Mouse (Mus musculus) testis, adult 2 months (tissue): Measurements from ENCODE around the gene E130308A19Rik. TPM values are rescaled to one million over a fixed set of nuclear protein-coding genes. Genes with fewer than 3 reads are reported as not detected.

ENCODE experiments used
- H3K27ac ChIP-seq: fragments of 200-500 bp; 2 replicates; pipeline ENCODE4 v1.5.1; 2012; ENCODE audit warnings: low read depth, low read length; ENCODE audit not compliant: control insufficient read depth, insufficient read depth
- H3K27me3 ChIP-seq: fragments of 200-500 bp; 2 replicates; pipeline ENCODE4 v1.6.1; 2012; ENCODE audit warnings: mild to moderate bottlenecking, low read length, moderate library complexity; ENCODE audit not compliant: control insufficient read depth, insufficient read depth
- H3K36me3 ChIP-seq: fragments of 200-500 bp; 2 replicates; pipeline ENCODE4 v1.6.1; 2012; ENCODE audit warnings: mild to moderate bottlenecking, low read length; ENCODE audit not compliant: control insufficient read depth, insufficient read depth
- H3K4me1 ChIP-seq: fragments of 200-500 bp; 2 replicates; pipeline ENCODE4 v1.6.1; 2012; ENCODE audit warnings: low read length; ENCODE audit not compliant: control insufficient read depth, insufficient read depth
- H3K4me3 ChIP-seq: fragments of 200-500 bp; 2 replicates; pipeline ENCODE4 v1.5.1; 2012; ENCODE audit warnings: low read depth, mild to moderate bottlenecking, low read length, moderate library complexity, mixed read lengths; ENCODE audit not compliant: control insufficient read depth
- CTCF ChIP-seq: fragments of 200-500 bp; IDR thresholded peaks from 2 replicates; pipeline ENCODE4 v1.5.1; 2012; ENCODE audit warnings: low read depth, mild to moderate bottlenecking, inconsistent platforms, low read length, moderate library complexity; ENCODE audit not compliant: control insufficient read depth, insufficient read depth, insufficient replicate concordance
- POLR2A ChIP-seq: fragments of 200-500 bp; IDR thresholded peaks from 2 replicates; pipeline ENCODE4 v1.6.1; 2012; ENCODE audit warnings: low read depth, mild to moderate bottlenecking, inconsistent platforms, low read length, moderate library complexity; ENCODE audit not compliant: control insufficient read depth
- polyA plus RNA-seq: library from polyadenylated mRNA; depleted of rRNA; stranded (reverse); fragments of >200 nt; gene quantifications from 2 replicates; pipeline ENCODE4 v1.2.3, GENCODE M21; 2012

The E130308A19Rik gene
- polyA plus RNA-seq, 1 experiment, result 6.7 TPM

DNA sequence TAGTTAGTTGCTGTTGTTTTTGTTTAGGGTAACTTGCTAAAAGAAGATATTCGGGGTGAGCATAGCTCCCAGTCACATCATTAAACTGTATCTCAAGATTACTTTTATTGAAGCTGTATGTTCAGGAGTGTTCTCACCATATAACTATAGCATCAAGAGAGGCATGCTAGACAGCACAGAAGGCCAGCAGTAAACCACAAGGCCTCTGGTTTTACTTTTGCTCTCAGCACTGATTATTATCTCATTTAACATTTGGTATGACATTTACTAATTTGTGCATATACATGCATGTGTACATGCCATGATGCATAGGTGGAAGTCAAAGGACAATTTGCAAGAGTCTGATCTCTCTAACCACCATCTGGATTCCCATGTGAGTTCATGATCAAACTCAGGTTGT is 43.1 kb downstream of the E130308A19Rik start:
- Histone ChIP-seq H3K27me3 (no peaks in the 10 kb centered on the region), H3K4me1 (no peaks in the 10 kb centered on the region), H3K27ac (no peak overlapping the region), H3K4me3 (no peak overlapping the region), H3K36me3 (no peaks in the 10 kb centered on the region)
- TF ChIP-seq CTCF (no peak), POLR2A (no peak)

DNA sequence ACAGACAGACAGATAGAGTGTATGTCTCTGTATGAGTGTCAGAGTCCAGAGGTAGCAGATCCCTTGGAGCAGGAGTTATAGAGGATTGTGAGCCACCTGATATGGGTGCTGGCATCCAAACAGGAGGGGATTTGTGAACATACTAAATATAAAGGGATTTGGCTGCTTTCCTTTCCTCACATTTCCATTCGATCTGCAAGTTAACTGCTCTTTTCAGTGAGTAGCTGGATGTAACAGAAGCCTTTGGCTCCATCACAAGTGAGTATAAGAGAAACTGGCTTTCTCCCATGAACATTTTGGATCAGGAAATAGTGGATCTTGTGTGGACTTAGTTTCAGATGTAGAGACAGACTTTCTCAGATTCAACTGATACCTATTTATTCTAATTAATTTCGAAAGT is 44.0 kb downstream of the E130308A19Rik start:
- no peaks in the 10 kb centered on the region for H3K27me3 ChIP-seq
- H3K4me3 ChIP-seq, result no peak overlapping the region
- TF ChIP-seq POLR2A (no peak), CTCF (no peak)
- H3K4me1 ChIP-seq, result no peaks in the 10 kb centered on the region
- no peaks in the 10 kb centered on the region for H3K36me3 ChIP-seq
- H3K27ac ChIP-seq, result no peak overlapping the region

DNA sequence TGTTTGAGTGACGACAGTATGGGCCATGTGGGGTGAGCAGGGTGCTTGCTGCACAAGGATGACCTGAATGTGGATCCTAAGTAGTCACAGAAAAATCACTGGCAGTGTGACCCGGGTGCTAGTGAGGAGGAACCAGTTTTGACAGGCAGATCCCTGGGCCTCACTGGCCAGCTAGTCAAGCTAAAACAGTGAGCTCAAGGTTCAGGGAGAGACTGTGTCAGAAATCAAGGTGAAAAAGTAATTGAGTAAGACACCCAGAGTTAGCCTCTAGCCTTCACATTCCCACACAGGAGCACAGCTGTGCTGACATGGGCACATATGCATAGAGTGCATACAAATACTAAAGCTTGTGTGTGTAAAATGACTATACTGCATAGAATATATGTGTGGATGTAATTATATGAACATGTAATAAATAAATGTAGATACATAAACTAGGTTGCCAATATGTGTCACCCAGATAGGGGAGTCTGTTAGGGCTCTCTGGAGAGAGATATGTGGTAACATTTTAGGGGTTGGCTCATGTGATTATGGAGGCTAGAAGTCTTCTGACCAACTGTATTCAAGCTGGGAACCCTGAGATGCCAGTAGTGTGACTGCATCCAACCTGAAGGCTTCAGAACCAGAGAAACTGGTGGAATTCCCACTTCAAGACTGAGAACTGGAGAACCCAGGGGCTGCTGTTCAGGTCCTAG is 47.6 kb downstream of the E130308A19Rik start:
- Histone ChIP-seq H3K36me3 (no peaks in the 10 kb centered on the region), H3K4me3 (no peak overlapping the region), H3K27me3 (no peaks in the 10 kb centered on the region), H3K4me1 (no peaks in the 10 kb centered on the region), H3K27ac (no peak overlapping the region)
- TF ChIP-seq POLR2A (no peak), CTCF (no peak)

DNA sequence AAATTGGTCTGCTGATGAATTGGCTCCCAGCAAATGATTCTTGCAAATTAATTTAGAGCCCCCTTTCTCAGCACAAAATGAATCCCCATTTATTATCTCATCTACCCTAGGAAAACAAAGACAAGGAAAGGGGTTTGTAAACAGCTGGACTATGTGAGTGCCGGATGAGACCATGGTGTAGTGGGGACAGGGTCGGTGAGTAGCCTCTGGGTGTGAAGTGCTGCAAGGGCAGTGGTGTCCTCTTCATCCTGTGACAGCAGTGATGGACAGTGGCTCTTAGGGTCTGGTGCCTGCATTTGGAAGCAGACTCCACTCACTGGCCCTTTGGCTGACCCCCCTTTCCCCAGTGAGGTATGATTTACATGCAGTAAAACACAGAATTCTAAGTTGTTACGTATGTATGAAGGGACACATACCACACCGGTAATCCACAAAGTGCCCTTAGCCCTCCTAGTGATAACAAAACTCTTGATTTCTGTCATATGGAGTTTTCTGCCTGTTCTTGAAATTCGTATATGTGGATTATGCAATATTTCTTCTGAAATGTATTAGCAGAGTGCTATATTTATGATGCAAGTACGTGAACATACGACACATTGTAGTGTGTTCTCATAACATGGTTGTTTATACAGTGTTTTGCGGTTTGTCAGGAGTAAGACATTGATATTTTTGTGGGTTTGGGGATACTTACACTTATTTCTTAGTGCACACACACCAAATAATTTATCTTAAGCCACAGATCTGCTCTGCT is 49.1 kb downstream of the E130308A19Rik start:
- no peaks in the 10 kb centered on the region for H3K36me3 ChIP-seq
- H3K4me1 ChIP-seq, result no peaks in the 10 kb centered on the region
- no peak overlapping the region for H3K27ac ChIP-seq
- TF ChIP-seq CTCF (no peak), POLR2A (no peak)
- no peak overlapping the region for H3K4me3 ChIP-seq
- H3K27me3 ChIP-seq, result no peaks in the 10 kb centered on the region

DNA sequence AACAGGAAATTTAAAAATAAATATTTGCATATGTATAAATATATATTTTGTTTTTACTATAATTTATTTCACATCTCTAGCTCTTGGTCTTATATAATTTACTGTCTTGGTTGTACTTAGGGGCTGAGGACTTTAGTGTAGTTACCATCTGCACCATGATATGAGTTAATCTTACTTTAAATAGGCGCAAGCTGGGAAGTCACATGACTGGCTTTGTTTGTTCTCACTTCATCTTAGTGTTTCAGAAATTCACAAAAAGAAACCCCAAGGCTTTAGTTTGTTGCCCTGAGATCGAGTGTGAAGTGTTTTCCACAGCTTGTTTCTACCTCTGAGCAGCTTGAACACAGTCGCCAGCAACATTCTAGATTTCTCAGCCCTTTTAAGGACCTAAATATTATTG is 49.7 kb downstream of the E130308A19Rik start:
- TF ChIP-seq POLR2A (no peak), CTCF (no peak)
- no peaks in the 10 kb centered on the region for H3K27me3 ChIP-seq
- H3K4me1 ChIP-seq, result no peaks in the 10 kb centered on the region
- no peaks in the 10 kb centered on the region for H3K36me3 ChIP-seq
- H3K4me3 ChIP-seq, result no peak overlapping the region
- H3K27ac ChIP-seq, result no peak overlapping the region

DNA sequence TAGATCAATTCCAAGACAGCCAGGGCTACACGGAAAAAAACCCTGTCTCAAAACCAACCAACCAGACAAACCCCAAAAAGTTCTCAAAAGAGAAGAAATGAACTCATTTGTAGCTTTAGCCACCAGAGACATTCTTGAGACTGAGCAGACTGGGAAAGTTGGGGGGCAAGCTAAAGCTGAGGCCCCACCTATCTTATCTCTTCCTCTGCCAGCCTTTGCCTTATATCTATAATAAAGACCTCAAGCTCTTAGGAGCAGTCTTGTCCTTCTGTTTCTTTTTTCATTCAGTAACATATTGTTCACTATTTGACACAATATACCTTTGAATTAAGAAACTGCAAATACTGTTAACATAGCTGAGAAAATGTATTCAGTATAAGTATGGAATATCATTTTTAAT is 55.4 kb downstream of the E130308A19Rik start:
- no peak overlapping the region for H3K4me3 ChIP-seq
- H3K36me3 ChIP-seq, result no peaks in the 10 kb centered on the region
- no peaks in the 10 kb centered on the region for H3K4me1 ChIP-seq
- TF ChIP-seq POLR2A (no peak), CTCF (no peak)
- H3K27me3 ChIP-seq, result no peaks in the 10 kb centered on the region
- no peak overlapping the region for H3K27ac ChIP-seq

DNA sequence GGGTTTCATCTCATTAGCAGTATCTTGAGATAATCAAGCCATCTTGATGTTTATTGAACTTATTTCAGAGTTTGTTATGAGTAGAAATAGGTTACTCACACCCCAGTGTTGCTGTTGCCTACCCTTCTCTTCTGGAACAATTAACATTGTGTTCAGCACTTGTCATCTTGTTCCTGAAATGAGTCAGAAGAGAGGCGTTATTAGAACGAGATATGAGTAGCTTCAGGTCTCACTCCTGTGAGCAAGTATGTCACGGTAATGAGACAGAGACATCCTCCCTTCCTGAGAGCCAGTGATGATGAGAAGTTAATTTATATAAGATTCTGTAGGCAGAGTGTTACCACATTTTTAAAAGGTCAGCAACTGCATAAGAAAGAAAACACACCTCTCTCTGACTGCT is 56.5 kb downstream of the E130308A19Rik start:
- Histone ChIP-seq H3K4me1 (no peaks in the 10 kb centered on the region), H3K27me3 (no peaks in the 10 kb centered on the region), H3K4me3 (no peak overlapping the region), H3K27ac (no peak overlapping the region), H3K36me3 (no peaks in the 10 kb centered on the region)
- TF ChIP-seq CTCF (no peak), POLR2A (no peak)
